Mouse (Mus musculus) left cerebral cortex, adult 18-20 months (tissue): ENCODE results near the gene Il13. TPM values are rescaled to one million over a fixed set of nuclear protein-coding genes. Genes with fewer than 3 reads are reported as not detected.

Experiments
- DNase-seq, 2 experiments: peaks; one replicate each; pipeline ENCODE4 v3.0.0; 2021 to 2022; ENCODE audit warnings: low spot score in 2 of 2, mixed read lengths in 1 of 2
- total RNA-seq, 2 experiments: library from RNA; stranded (reverse); gene quantifications; 2 replicates each; pipeline ENCODE4 v1.2.3; 2021

The Il13 gene
- total RNA-seq, 2 experiments from 2014 or later = not detected

DNA sequence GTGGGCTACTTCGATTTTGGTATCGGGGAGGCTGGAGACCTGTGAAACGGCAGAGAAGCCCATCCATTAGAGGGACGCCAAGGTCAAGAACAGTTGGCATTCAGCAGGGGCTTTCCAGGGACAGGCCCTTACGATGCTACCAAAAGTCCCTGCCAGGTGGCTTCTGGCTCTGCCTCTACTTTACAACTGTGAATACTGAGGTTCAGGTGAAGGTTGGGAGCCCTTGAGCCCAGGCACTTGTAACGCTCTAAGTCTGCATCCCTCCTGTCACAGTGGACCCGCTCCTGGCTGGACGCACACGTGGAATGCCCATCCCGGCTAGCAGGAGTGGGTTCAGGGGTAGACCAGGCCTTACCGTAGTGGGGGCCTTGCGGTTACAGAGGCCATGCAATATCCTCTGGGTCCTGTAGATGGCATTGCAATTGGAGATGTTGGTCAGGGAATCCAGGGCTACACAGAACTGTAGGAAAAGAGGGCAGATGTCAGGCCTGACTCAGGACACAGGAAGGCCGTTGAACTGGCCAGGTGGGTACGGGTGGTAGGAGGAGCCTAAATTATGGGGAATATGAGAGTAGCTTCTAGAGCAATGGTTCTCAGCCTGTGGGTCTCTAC is 2.3 kb downstream of the Il13 start:
- DNase-seq = peak in 1 of 2 experiments; percentile 14

DNA sequence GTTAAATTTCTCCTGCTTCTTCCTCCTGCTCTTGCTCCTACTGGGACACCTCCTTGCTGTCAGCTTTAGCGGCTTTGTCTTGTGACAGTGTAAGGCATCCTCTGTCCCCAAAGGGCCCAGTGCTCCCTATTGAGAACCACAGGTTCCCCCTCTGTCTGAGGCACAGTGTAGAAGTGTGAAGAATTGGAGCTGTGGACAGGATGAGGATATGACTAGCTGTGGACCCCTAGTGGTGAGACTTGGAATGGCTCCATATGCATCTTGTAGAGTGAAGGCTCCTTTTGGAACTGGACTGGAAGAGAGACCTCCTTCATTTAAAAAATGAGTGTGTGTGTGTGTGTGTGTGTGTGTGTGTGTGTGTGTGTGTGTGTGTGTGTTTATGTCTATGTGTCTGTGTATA is 6.6 kb downstream of the Il13 start:
- peak; percentile 71 to 88 for DNase-seq

DNA sequence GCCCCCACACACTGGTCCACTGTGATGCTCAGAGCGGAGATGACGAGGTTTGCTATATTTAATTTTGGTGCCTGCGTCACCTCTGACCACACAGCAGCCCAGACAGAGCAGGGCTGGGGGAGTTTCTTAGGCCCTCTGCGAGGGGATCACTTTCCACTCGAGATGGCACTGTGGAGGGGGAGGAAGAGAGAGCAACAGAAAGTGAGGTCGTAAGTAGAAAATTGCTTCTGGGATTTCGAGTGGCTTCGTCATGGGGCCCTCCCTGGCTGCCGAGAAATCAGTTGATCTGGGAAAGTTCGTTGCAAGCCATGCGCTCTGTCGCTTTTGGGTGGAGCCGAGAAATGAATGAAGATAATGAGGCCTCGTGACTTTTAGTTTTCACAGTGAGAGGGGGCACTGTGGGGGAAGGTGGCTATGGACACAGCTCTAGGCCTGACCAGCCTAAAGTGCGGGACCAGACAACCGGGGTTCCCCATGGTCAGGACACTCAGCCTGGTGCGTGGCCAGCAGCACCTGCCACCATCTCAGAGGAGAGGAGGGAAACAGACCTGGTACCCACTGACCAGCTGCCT is 7.6 kb downstream of the Il13 start:
- no peak for DNase-seq

DNA sequence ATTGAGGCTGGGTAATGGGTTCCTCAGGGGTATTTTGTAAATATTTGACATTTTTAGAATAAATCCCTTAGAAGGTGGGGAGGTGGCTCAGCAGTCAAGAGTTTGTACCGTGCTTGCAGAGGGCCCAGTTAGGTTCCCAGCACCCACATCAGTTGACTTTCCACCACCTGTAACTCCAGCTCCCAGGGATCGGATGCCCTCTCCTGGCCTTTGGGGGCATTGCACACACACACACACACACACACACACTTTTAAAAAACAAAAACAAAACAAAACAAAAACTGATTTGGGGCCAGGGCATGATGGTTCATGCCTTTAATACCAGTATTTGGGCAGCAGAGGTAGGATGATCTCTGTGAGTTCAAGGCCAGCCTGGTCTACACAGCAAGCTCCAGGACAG is 10.4 kb downstream of the Il13 start:
- no peak for DNase-seq

DNA sequence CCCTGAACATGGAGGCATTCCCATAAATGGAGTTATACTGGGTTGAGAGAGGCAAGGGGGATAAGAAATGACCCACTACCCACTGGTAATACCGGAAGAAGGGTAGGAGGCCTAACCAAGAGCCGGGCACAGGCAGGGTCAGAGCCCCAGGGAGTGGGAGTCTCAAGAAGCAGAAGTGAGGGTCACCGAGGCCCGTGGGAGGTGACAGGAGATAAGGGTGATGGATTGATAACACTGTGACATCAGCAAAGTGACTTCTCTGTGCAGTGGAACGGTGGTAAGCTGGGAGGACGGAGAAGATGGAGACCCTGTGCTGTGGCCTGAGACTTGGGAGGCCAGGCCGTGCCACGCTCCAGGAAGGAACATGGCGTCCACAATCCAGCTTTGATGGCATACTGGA is 10.9 kb downstream of the Il13 start:
- DNase-seq = no peak

DNA sequence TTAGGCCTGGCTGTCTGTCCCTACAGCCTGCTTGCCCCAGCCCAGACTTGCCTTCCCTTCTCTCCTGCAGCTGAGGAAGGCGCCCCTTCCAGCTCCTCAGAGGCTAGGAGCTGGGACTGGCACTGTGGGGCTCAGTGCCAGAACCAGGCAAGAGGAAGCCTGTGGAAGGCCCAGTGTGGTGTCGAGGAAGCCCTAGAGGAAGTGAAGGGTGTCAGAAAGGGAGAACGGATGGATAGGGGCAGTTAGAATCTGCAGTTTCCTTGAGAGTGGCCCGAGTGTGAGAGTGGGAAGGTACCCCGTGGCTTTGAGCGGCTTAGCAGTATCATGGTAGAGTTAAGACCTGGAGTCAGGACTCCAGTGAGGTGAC is 12.1 kb downstream of the Il13 start:
- DNase-seq = no peak

DNA sequence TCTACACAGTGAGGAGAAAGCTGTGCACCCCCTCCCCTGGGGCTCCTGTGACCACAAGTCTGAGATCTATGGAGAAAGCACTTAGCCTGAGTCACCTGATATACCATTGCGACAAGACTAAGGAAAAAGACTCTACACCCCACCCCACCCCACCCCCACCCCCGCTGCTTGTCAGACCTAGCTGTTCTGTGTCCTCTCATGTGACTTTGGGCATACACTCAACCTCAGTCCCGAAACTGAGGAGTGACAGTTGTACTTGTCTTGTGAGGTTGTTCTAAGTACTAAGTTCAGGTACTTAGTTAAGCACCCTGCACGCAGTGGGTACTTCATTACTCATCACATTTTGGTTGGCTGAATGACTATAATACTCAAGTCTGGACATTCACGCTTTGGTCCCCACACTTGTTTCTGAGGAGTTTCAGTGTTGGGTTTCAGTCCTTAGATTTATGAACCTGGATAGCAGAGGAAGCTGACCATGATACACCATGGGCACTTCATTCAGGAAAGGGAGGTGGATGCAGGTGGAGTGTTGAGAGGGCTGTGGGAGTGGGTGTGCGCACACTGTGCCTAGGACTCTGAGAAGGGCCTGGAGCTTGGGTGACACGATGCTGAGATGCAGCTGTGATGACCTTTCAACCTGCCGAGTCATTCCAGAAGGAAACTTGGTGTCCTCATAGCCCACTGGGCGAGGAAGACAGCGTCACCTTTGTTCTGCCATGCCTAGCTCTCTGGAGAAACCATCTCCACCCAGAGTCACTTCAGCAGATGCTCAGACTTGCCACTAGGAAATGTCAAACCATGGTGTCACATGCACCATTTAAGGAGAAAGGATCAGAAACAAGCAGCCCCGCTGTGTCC is 12.7 kb downstream of the Il13 start:
- DNase-seq = no peak

DNA sequence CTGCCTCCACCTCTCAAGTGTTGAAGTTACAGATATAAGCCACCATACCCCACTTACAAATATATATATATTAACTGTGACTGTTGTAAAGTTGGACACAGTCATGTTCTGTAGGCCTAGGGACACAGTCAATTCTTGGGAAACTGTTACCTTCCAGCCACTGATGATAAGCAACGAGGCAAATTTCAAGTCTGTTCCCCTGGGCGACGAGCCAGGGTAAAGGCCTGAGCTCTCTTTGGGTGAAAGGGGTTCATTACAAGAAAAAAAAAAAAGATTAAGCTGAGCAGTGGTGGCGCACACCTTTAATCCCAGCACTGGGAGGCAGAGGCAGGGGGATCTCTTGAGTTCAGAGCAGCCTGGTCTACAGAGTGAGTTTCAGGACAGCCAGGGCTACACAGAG is 14.4 kb downstream of the Il13 start:
- no peak for DNase-seq

DNA sequence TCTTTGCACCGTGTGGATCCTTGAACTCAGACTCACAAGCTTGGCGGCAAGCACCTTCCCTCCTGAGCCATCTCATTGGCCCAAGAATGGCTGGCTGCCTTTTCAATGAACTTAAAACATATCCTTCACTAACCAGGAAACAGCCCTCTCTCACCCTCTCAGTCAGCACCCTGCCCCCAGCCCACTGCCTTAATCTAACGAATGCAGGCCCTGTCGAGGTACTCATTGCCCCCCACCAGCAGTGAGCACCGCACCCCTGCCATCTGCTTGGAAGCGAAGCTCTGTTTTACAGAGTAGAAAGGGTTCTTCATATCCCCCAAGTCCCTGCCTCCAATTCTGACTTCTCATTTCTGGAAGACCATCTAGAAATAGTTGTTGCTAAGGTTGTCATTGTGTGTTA is 15.1 kb downstream of the Il13 start:
- no peak for DNase-seq

DNA sequence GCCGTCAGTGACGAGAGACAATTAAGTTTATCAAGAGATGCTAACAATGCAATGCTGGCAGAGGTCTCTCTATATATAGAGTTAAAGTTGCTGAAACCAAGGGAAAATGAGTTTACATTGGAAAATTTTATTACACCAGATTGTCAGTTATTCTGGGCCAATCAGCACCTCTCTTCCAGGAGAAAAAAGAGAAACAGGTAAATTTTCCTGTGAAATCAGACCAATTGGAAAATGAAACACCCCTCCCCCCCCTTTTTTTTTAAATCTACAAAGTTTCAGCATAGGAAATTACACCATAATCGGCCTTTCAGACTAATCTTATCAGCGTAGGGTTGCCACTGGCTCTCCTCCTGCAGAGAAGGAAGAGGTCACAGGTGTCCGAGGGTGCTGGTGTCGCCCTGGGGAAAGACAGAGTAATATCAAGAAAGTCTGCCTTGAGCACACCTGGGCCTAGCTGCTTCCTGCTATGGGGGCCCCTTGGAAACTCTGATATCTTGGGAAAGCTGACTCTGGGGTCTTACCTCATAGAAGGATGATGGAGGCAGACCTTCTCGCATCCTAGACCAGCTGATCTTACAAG is 15.8 kb downstream of the Il13 start, which contains the start of gene Il4:
TSS of gene Il4 (minus strand) at position 51 of the 580 bp plus-strand sequence.
- no peak for DNase-seq

DNA sequence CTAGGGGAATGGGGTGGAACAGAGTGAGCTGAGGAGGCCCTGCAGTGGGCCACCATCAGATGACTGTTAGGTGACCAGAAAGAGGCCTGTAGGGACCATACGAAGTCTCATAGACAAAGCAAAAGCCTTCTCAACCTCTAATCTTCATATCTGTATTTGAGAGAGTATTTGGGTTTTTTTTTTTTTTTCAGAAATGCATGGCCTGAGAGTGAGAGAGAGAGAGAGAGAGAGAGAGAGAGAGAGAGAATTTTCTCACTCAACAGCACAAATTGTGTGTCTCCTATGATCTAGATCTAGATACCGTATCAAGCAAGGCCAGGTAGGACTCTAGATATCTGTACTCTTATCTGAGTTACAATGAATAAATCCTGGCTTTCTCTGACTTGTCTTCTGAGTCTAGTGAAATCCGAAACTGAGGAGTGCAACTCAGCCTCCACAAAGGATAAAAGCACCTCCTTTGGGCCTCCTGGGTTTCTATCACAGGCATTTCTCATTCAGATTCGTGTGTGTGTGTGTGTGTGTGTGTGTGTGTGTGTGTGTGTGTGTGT is 16.9 kb downstream of the Il13 start:
- DNase-seq = no peak

DNA sequence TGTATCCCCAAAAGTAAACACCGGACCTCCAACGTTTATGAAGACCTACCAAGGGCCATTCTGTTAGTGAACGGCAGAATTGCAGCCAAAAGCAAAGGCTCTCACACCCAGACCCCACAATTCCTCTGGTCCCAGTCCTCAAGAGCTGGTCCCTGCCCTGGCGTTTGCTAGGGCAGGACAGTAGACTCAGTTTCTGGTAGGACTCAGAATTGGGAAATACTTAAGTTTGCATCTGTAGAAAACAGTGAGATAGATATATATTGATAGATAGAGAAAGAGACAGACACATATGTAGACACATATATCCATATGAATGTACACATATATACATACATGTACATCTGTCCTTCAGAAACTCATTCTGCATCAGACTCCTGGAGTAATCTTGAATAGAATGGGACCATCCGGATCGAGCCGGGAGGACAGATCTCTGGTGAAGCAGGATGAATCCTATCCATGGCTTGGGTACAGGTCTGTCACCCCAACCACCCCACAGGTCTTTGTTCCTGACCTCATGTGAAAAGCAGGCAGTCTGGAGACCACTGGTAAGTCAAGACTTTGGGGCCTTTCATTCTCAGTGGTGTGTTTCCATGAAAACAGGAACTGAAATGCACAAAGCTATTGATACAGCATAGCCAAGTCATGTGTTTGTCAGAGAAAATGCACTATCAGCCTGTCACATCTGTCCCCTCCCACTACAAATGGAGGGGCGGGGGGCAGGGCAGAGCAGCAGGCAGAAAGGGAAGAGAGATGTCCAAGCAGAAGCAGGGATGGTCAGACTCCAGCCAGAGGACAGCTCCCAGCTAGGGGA is 17.5 kb downstream of the Il13 start:
- no peak for DNase-seq

DNA sequence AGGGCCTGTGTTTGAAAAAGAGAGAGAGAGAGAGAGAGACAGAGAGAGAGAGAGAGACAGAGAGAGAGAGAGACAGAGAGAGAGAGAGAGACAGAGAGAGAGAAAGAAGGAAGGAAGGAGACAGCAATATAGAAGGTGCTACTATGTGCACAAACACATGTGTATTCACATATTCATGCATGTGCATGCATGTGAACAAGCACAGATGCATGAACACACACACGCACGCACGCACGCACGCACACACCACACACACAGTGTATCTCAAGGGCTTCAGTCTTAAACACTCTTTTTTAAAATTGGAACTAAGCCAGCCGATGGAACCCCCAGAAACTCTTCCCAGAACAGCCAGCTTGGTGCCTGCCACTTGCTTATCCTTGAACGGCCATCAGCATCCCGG is 18.9 kb downstream of the Il13 start:
- no peak for DNase-seq

DNA sequence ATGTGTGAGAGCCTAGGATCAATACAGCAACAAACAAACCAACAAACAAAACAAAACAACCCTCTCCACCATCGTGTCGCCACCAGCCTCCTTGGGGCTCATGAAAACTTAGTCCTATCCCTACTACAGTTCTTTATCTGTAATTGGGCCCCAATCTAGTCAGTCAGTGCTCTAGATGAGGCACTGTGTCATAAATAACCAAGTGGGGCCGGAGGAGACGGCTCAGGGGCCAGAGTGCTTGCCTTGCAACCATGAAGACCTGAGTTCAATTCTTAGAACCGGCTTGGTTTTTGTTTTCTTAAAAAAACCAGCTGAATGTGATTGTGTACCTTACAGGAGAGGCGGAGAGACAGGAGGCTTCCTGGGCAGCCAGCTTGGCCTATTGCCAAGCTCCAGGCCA is 19.3 kb downstream of the Il13 start:
- no peak for DNase-seq

DNA sequence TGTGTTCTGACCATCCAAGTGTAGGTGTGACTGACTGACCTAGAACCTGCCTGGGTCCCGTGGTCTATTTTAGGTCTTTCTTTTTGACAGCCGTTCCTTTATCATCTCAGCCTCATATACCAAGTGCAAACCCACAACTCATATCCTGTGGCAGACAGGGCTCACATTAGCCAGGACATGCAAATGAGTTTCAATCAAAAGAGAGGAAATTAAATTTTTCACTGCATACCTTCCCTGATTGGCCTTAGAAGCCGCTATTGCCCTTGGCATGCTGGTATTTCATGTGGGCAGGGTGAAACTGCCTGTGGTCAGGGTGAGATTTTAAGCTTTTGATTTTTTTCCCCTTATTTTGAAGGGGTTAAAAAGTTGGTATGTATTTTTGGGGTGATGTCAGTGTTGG is 24.8 kb downstream of the Il13 start:
- no peak for DNase-seq

DNA sequence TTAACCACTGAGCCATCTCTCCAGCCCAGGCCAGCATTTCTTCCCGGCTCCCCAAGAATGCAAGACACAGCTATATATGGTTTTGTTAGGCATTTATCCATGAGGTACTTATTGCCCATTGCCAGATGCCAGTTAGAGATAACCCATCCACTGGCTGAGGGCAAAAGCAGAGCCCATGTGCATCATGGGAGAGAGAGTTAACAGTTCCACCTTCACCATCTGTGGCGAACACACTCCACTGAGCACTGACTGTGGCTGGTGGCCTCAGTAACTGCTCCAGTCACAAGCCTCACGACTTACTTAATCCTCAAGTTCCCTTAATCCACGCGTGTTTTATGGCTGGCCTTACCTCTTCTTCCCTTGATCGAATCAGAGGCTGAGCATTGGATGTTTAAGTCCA is 25.3 kb downstream of the Il13 start:
- DNase-seq = no peak

DNA sequence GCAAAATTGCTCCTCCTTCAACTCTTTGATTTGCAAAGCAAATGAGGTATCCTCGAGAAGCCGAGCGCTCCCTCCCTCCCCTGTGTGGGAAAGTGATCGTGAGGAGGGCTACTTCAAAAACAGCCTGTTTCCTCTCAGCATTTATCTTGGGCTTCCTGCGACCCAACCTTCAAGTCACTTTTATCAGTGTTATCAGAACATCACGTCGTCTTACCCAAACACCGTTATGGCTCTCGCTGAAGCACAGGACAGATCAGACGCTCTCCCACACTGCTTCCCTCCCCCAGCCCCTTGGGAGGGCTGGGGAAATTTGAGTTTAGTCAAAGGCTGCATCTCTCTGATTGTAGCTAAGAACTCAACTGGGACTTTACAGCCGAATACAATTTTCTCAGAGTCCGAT is 28.9 kb downstream of the Il13 start:
- DNase-seq = no peak

DNA sequence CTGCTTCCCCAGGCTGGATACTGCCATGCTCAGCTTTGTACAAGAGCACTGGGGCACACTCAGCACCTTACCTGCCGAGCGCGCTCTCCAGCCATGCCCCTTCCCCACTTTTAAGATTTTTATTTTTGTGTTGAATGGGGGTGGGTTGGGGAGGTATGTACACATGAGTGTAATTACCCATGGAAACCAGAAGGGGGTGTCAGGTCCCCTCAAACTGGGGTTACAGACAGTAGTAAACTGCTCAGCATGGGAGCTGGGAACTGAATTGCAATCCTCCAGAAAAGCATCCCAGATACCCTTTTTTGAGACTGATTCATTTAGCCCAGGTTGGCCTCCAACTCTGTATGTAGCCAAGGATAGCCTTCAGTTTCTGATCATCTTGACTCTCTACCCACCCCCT is 29.5 kb downstream of the Il13 start:
- no peak for DNase-seq

DNA sequence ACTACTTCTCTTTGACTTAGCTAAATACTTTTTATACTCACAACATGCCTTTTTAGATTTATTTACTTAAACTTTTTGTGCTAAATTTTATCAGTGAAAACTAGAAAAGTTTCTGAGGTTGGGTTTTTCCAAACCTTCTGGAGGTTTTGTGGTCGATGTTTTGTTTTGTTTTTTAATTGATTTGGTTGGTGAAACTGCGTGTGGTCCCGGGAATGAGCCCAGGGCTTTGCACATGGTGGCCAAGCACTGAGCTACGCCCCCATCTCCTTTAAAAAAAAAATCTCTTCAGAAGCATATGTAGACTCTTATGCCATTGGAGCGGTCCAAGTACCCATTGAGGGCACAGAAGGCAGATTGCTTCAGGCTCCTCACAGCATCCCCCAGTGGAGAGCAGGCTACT is 43.4 kb downstream of the Il13 start:
- DNase-seq = no peak

DNA sequence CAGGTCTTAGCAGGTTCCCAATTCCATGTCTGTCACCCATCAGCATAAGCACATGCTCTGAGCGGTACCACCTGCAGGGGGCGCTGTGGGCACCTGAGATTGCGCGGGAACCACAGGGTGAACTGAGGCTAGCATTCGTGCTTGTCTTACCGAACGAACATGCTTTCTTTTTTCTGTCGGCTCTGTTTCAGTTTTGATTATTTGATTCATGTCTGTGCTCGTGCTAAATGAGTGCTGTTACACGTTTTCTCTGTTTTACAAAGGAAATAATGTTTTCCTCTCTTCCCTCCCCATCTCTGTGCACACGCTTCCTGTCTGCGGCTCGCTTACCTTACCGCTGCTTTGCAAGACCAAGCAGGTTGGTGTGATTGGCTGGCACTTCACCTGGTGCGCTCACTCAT is 44.1 kb downstream of the Il13 start:
- DNase-seq = peak; percentile 15 to 50

DNA sequence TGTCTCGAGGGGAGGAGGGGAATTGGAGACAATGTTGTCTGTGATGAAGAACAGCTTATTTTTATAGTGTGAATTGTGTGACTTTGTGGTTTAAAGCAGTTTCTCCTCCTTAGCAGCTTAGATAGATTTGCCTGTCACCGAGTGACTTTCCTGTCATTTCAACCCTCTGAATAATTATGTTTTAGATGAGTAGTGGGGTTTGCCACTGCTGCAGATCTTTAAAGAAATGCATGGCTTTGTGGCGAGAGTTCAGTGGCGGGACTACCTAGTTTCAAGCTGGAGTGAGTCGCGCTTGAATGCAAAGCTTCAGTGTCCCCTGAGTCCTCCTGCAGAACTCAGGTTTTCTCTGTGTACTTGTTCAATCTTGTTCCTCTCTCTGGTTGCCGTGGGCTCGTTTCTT is 46.2 kb downstream of the Il13 start:
- no peak for DNase-seq
